Mouse (Mus musculus) cerebellum, adult (tissue): ENCODE data around the gene Btd.
A peak's percentile ranks its signal among the peaks of the same experiment; 100 is the strongest.
"Not testable (repeated sequence)": the region's sequence is repeated elsewhere in the genome, so short reads cannot be mapped to it uniquely, and the experiment has no call there.

Experiments used
- ATAC-seq: cut with Nextera tagmentation; 2 replicates; pipeline ENCODE4 v1.9.2; 2017; ENCODE audit warnings: mild to moderate bottlenecking, moderate library complexity, mixed read lengths; ENCODE audit not compliant: insufficient number of reproducible peaks, low FRiP score, low TSS enrichment

Btd gene

GRCm38 (mm10) chr14:31640890-31641505 lies at the start of gene Btd, which contains the start of gene Hacl1:
Gene Btd, plus strand, starts transcription at chr14:31641028.
Gene Hacl1, minus strand, starts transcription at chr14:31641286.
- ATAC-seq, result peak; percentile 97

- no peak for ATAC-seq
Observed at GRCm38 (mm10) chr14:31591243-31591642, 49.6 kb upstream of the Btd start, which contains the start of gene Colq. Gene Colq, minus strand, starts transcription at chr14:31591343.

- no peak for ATAC-seq
Observed at GRCm38 (mm10) chr14:31593036-31593435, 47.8 kb upstream of the Btd start.

GRCm38 (mm10) chr14:31594693-31595092 lies 46.1 kb upstream of the Btd start:
- no peak for ATAC-seq

- ATAC-seq, result no peak
Observed at GRCm38 (mm10) chr14:31596408-31596807, 44.4 kb upstream of the Btd start.

GRCm38 (mm10) chr14:31597446-31597845 lies 43.4 kb upstream of the Btd start:
- no peak for ATAC-seq

GRCm38 (mm10) chr14:31601908-31602615 lies 38.8 kb upstream of the Btd start:
- no peak for ATAC-seq

GRCm38 (mm10) chr14:31602616-31602979 lies 38.2 kb upstream of the Btd start:
- not testable (repeated sequence) for ATAC-seq

- ATAC-seq, result no peak
Observed at GRCm38 (mm10) chr14:31604916-31605315, 35.9 kb upstream of the Btd start.

- no peak for ATAC-seq
Observed at GRCm38 (mm10) chr14:31605514-31605913, 35.3 kb upstream of the Btd start.

GRCm38 (mm10) chr14:31611986-31612385 lies 28.8 kb upstream of the Btd start:
- no peak for ATAC-seq

- ATAC-seq, result no peak
Observed at GRCm38 (mm10) chr14:31613671-31614070, 27.2 kb upstream of the Btd start.

GRCm38 (mm10) chr14:31617204-31617603 lies 23.6 kb upstream of the Btd start:
- no peak for ATAC-seq

- ATAC-seq, result no peak
Observed at GRCm38 (mm10) chr14:31617997-31618396, 22.8 kb upstream of the Btd start.

- no peak for ATAC-seq
Observed at GRCm38 (mm10) chr14:31620591-31621223, 20.1 kb upstream of the Btd start.

GRCm38 (mm10) chr14:31622748-31623147 lies 18.1 kb upstream of the Btd start:
- ATAC-seq, result no peak

GRCm38 (mm10) chr14:31630677-31631076 lies 10.2 kb upstream of the Btd start:
- ATAC-seq, result no peak

GRCm38 (mm10) chr14:31640346-31640889 lies 410 bp upstream of the Btd start, which contains the start of gene Gm49387:
Gene Gm49387, minus strand, starts transcription at chr14:31640878.
- ATAC-seq, result 0 out of 2 replicates have a peak, but pooled peaks have one; percentile 29

GRCm38 (mm10) chr14:31641506-31642155 lies 803 bp downstream of the Btd start:
- no peak for ATAC-seq

GRCm38 (mm10) chr14:31644183-31644830 lies 3.5 kb downstream of the Btd start:
- no peak for ATAC-seq
